Mouse (Mus musculus) small intestine, adult 2 months (tissue): ENCODE data around the gene Vsig4.

Experiments
- CTCF ChIP-seq: fragments of 200-500 bp; IDR thresholded peaks from 2 replicates; pipeline ENCODE4 v1.5.1; 2012; ENCODE audit warnings: low read depth, mild to moderate bottlenecking, control low read depth, inconsistent platforms, low read length, moderate library complexity, mixed read lengths; ENCODE audit not compliant: insufficient replicate concordance, insufficient read length; ENCODE audit errors: extremely low read depth
- POLR2A ChIP-seq: fragments of 200-500 bp; IDR thresholded peaks from 2 replicates; pipeline ENCODE4 v1.6.1; 2012; ENCODE audit warnings: low read depth, mild to moderate bottlenecking, control low read depth, inconsistent platforms, low read length, moderate library complexity

GRCm38 (mm10) chrX:96339108-96339507 lies 45.9 kb upstream of the Vsig4 start:
- TF ChIP-seq CTCF (no peak), POLR2A (no peak)
